Comparison of ENCODE assay signal across 1 mouse cellular context in the genomic region with DNA sequence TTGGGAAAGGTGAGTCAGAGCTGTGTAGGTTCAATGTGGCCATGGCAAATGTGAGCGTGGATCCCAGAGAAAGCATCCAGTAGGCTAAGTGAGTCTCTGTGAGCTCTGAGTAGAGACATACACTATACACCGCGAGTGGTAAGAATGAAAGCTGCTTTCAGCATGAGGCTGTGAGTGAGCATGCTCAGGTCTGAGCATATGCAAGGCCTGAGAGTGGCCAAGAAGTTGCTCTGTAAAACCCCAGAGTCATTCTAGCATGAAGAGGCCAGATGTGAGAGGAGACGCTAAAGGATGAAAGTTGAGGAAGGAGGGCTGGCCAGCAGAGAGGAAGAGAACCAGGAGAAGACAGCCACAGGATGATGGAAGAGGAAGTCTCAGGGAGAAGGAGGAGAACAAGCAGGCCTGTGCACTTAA.
A peak's percentile ranks its signal among the peaks of the same experiment; 100 is the strongest.
TF ChIP-seq lines count a peak whose summit lies in the region.

No protein-coding gene starts in this region.

TF ChIP-seq in CH12.LX, 34 proteins besides CTCF, POLR2A, EP300 and RAD21 (continued from another document):
- TF ChIP-seq UBTF (IDR thresholded peaks at IDR 0.05; ENCODE audit: low read depth, low read length) (no peak), GABPA (IDR thresholded peaks at IDR 0.05; ENCODE audit: insufficient replicate concordance, low read depth, low read length) (no peak), ZC3H11A (IDR thresholded peaks at IDR 0.05; ENCODE audit: low read depth, low read length) (no peak), TCF12 (IDR thresholded peaks at IDR 0.05; ENCODE audit: low read depth, low read length) (peak; percentile 85), KAT2A (IDR thresholded peaks at IDR 0.05; ENCODE audit: insufficient replicate concordance, low read length) (0 out of 2 replicates have a peak, but pooled peaks have one; percentile 9), MYC (IDR thresholded peaks at IDR 0.05; ENCODE audit: low read depth, low read length) (peak; percentile 91), ZNF384 (IDR thresholded peaks at IDR 0.05; ENCODE audit: low read depth, low read length) (no peak), ZKSCAN1 (IDR thresholded peaks at IDR 0.05; ENCODE audit: borderline replicate concordance, low read depth, low read length) (0 out of 2 replicates have a peak, but pooled peaks have one; percentile 35), SIN3A (IDR thresholded peaks at IDR 0.05; ENCODE audit: low read length) (0 out of 2 replicates have a peak, but pooled peaks have one; percentile 36), NRF1 (IDR thresholded peaks at IDR 0.05; ENCODE audit: low read depth, low read length) (peak; percentile 93), CHD1 (IDR thresholded peaks at IDR 0.05; ENCODE audit: low read depth, low read length) (0 out of 2 replicates have a peak, but pooled peaks have one; percentile 52), MAX (IDR thresholded peaks at IDR 0.05; ENCODE audit: low read length) (peak; percentile 90), PAX5 (IDR thresholded peaks at IDR 0.05; ENCODE audit: low read length) (no peak), ZMIZ1 (IDR thresholded peaks at IDR 0.05; ENCODE audit: low read depth, low read length) (peak; percentile 49; the same call in 1 of the 2 replicates), RCOR1 (conservative IDR thresholded peaks at IDR 0.05; ENCODE audit: low read depth, low read length) (no peak), NELFE (IDR thresholded peaks at IDR 0.05; ENCODE audit: low read depth, low read length) (peak; percentile 60), MXI1 (IDR thresholded peaks at IDR 0.05; ENCODE audit: low read depth, low read length) (no peak), E2F4 (IDR thresholded peaks at IDR 0.05; ENCODE audit: insufficient replicate concordance, low read depth, low read length) (no peak), TBP (conservative IDR thresholded peaks at IDR 0.05; ENCODE audit: low read depth, low read length) (peak; percentile 78), MAZ (IDR thresholded peaks at IDR 0.05; ENCODE audit: low read depth, low read length) (0 out of 2 replicates have a peak, but pooled peaks have one; percentile 7), ETS1 (conservative IDR thresholded peaks at IDR 0.05; ENCODE audit: low read depth, low read length) (peak; percentile 13; the same call in 1 of the 2 replicates), POLR2AphosphoS2 (IDR thresholded peaks at IDR 0.05; ENCODE audit: low read depth, low read length) (peak; percentile 48; the same call in 1 of the 2 replicates)
